Mouse (Mus musculus): ENCODE results near the gene Casp3. TPM values are rescaled to one million over a fixed set of nuclear protein-coding genes. Genes with fewer than 3 reads are reported as not detected.

The Casp3 gene
- total RNA-seq, 2 experiments from 2014 or later = 14.5 to 17.3 TPM

- intact Hi-C loops (cut with DNase I) = no loop called here
- no peak for DNase-seq (ENCODE audit: low spot score in 2 of 2)
These were observed 16.0 kb upstream of the Casp3 start for GRCm38 (mm10) chr8:46600959-46601707.

DNA sequence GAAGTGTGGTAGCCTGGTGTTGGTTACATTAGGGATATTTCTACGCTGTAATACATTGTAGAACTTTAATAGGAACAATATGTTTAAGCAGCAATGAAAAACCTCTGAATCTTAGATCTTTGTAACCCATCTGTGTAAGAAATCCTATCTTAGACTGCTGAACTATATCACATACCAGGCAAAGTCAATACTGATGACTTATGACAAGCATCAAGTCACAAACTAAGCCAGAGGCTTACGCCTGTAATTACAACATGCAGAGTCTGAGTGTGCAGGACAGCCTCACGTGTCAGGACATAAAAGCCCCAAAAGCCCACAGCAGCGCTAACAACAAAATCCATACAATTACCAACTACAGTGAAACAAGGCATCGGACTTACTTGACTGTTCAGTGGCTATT, 13.5 kb upstream of the Casp3 start:
- intact Hi-C loops (cut with DNase I) = no loop called here
- no peak for DNase-seq (ENCODE audit: low spot score in 2 of 2)

- no peak for DNase-seq (ENCODE audit: low spot score in 2 of 2)
- intact Hi-C loops (cut with DNase I) = no loop called here
These were observed 10.2 kb upstream of the Casp3 start for GRCm38 (mm10) chr8:46606930-46607329.

GRCm38 (mm10) chr8:46611557-46611956, 5.5 kb upstream of the Casp3 start:
- no peak for DNase-seq (ENCODE audit: low spot score in 2 of 2)
- intact Hi-C loops (cut with DNase I) = no loop called here

DNA sequence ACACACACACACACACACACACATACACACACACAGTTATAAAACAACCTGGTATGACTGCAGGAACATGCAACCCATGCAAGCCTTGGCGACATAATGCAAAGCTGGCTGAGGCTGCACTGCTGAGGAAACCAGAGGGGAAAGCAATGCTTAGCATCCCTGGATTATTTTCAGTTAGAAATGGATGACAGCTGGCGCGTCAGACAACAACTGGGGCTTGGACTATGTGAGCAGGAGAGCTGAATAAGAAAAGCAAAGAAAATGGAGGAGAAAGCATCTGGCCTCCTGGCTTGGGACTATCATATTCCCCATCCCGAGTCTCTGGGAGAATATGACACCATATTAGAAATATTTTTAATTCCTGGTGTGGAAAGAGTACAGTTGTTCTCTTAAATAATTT, 4.2 kb upstream of the Casp3 start:
- intact Hi-C loops (cut with DNase I) = no loop called here
- peak in 1 of 2 experiments; percentile 24 for DNase-seq (ENCODE audit: low spot score in 2 of 2)

DNA sequence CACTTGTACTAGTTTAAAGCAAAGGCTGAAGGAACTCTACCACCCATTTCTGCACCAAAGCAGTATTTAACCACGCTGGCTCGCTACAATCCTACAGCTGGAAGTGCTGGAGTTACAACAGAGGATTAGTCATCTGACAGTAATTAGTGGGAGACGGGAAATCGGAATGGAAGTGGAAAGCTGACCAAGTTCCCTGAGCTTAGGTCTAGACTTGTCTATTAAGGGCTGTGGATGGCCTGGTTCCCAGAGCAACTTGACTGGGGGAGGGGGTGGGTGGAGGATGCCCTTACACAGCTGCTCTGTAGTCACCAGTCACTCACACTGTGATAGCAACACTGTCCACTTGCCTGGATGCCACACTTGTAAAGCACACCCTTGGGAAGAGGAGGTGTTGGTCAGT, 3.7 kb upstream of the Casp3 start:
- intact Hi-C loops (cut with DNase I) = no loop called here
- peak in 1 of 2 experiments; percentile 33 for DNase-seq (ENCODE audit: low spot score in 2 of 2)

DNA sequence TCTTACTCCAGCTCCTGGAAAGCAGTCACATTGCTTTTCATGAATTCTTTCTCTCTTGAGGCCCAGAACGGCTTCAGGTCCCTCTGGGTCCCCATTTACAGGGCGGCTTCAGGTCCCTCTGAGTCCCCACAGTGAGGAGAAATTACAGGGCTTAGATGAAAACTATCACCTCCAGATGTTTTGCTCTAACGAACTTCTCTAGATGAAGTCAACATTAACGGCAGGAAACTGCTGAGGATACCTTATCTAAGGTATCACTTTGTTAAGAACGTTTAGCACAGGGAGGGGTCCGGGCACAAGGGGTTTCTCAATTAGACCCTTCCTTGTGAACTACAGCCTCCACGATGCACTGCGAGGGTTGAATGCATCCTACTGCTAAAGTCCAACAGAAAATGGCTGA, 1.2 kb upstream of the Casp3 start:
- intact Hi-C loops (cut with DNase I) = loop anchor here (5.0 kb wide), 1 partner anchor 64 kb away; the partner anchor contains the start of gene Cenpu
- no peak for DNase-seq (ENCODE audit: low spot score in 2 of 2)

- DNase-seq (ENCODE audit: low spot score in 2 of 2) = peak in 1 of 2 experiments; percentile 8
- intact Hi-C loops (cut with DNase I) = loop anchor here (1.0 to 5.0 kb wide), 2 partner anchors 51 to 66 kb away; partner anchors contain the start of gene Cenpu
These were observed 864 bp downstream of the Casp3 start for GRCm38 (mm10) chr8:46617690-46618620.

- no peak for DNase-seq (ENCODE audit: low spot score in 2 of 2)
- intact Hi-C loops (cut with DNase I) = loop anchor here (5.0 kb wide), 1 partner anchor 66 kb away; the partner anchor contains the start of gene Cenpu
These were observed 1.7 kb downstream of the Casp3 start for GRCm38 (mm10) chr8:46618639-46619320.

DNA sequence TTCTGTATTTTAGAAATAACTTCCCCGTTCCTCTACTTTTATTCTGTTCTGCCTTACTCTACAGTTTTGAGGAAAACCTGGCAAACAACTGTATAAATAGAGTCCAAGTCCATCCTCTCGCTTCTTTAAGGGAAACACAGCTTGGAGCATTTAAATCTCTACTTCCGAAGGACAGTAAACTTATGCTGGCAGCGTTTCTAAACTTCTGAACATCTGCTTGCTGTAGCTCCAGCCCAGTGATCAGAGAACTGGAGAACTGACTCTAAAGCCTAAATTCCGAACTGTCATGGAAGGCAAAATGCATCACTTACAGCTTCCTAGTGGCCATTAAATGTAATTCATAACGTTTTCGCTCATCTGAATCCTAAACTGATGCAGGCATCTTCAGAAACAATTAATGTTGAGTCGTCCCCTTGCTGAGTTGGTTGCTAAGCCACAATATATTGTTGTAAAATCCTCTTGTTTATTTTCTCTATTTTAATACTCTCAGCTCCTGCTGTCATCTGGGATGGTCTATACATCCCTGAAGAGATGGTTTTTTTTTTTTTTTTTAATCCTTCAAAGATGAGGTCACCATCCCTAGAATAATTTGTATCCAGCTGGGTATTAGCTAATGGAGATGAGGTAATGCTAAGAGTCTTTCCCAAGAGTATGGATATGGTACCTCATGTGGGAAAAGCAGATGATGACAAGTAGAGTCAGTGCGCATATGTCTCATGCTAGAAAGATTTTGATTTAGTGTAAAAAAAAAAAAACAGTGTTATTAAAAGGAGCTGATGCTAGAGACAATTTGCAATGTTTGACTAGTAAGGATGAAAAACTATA, 5.6 kb downstream of the Casp3 start:
- intact Hi-C loops (cut with DNase I) = no loop called here
- no peak for DNase-seq (ENCODE audit: low spot score in 2 of 2)

GRCm38 (mm10) chr8:46625166-46625565, 8.1 kb downstream of the Casp3 start:
- DNase-seq (ENCODE audit: low spot score in 2 of 2) = no peak
- intact Hi-C loops (cut with DNase I) = no loop called here

GRCm38 (mm10) chr8:46626642-46627041, 9.6 kb downstream of the Casp3 start:
- DNase-seq (ENCODE audit: low spot score in 2 of 2) = no peak
- intact Hi-C loops (cut with DNase I) = no loop called here

DNA sequence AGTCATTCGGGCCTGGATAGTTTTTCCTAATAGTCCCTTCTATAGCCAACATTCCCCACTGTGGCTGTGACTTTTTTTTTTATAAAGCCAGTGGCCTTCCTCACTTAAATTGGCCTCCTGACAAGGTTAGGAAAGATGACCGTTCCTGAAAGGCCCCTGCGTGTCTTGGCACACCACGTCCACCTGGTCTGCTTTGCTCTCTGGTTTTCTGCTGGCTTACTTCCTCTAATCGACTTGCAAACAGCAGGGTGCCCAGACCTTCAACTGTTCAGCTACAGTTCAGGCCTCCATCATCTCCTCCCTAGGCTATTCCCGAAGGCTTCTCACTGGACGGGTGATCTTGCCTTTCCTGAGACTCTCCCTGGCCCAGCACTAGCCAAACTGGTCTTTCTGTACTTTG, 10.8 kb downstream of the Casp3 start:
- intact Hi-C loops (cut with DNase I) = no loop called here
- DNase-seq (ENCODE audit: low spot score in 2 of 2) = no peak

GRCm38 (mm10) chr8:46628645-46629044, 11.6 kb downstream of the Casp3 start:
- intact Hi-C loops (cut with DNase I) = no loop called here
- no peak for DNase-seq (ENCODE audit: low spot score in 2 of 2)

DNA sequence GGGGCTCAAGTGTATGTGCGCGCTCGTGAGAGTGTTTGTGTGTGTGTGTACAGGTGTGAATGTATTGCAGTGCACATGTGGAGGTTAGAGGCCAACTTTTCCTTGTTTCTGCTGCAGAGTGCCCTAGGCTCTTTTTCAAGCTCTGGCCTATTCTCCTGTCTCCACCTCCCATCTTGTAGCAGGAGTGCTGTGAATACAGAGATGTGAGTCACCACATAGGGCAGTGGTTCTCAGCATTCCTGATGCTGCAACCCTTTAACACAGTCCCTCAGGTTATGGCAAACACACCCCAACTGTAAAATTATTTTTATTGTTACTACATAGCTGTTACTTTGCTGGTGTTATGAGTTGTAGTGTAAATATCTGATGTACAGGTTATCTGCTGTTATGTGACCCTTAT, 13.3 kb downstream of the Casp3 start:
- DNase-seq (ENCODE audit: low spot score in 2 of 2) = no peak
- intact Hi-C loops (cut with DNase I) = no loop called here

DNA sequence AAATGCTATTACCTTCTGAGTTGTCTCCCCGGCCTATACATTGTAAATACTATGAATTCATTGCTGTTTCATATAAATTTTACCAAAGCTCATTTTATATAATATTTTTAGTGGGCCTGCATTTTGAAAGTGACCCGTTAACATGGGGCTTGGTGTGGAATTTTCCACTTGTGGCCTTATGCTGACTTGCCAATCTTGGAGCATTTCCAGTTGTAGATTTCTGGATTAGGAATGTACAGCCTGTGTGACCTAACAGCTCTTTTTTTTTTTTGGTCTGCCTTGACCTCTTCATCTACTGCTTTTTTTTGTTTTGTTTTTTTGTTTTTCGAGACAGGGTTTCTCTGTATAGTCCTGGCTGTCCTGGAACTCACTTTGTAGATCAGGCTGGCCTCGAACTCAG, 13.8 kb downstream of the Casp3 start:
- intact Hi-C loops (cut with DNase I) = no loop called here
- DNase-seq (ENCODE audit: low spot score in 2 of 2) = no peak

DNA sequence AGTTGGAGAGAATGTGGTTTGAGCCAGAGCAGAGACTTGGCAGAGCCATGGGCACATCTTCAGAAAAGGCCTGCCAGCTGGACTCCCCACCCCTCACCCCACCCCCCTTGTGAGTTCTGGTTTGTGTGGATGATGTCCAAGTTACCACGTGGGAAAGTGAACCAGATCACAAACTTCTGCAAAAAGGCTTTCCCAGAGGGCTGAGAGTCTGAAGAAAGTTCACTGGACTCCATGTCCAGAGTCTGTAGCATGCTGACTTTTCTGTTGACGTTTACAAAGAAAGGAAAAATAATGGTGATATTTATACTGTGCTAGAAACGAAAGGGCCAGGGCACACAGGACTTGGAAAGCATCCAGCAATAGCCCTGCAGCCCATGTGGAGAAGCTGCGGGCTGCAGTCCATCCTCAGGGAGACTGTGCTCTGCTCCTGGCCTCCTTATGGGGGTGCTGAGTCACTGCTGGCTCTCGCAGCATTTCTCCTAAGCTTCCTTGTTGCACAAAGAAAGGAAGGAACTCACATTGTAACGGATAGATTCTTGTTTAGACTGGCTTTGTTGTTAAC, 22.0 kb downstream of the Casp3 start:
- DNase-seq (ENCODE audit: low spot score in 2 of 2) = peak; percentile 28 to 31

GRCm38 (mm10) chr8:46639852-46640251, 22.8 kb downstream of the Casp3 start:
- no peak for DNase-seq (ENCODE audit: low spot score in 2 of 2)
- intact Hi-C loops (cut with DNase I) = no loop called here

More for the DNA sequence above, 22.0 kb downstream of the Casp3 start:
- intact Hi-C loops (cut with DNase I) = no loop called here

DNA sequence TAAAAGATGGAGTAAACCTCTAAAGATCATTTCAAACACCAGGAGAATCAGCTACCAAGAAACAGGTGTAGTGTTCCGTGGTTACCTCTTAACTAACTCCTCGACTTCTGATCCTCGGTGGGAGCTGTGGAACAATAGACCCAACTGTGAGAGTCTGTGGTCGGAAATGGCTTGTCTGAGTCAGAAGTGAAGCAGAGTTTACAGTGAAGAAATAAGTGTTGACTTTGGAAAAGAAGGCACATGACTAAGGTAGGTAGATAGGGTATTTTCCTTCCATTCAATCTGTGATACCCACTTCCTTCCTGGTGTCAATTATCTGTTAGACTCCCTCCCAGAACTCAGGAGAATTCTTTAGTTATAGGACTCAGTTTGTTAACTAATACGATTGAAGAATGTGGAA, 24.2 kb downstream of the Casp3 start:
- DNase-seq (ENCODE audit: low spot score in 2 of 2) = no peak
- intact Hi-C loops (cut with DNase I) = no loop called here
